Mouse (Mus musculus) spleen, adult 2 months (tissue): ENCODE measurements around the gene Cpne5.

Experiments
- CTCF ChIP-seq: fragments of 200-500 bp; IDR thresholded peaks from 2 replicates; pipeline ENCODE4 v1.5.1; 2011; ENCODE audit warnings: mild to moderate bottlenecking, inconsistent platforms; ENCODE audit not compliant: insufficient read depth, insufficient read length, insufficient replicate concordance; ENCODE audit errors: extremely low read depth
- POLR2A ChIP-seq: fragments of 200-500 bp; IDR thresholded peaks from 2 replicates; pipeline ENCODE4 v1.6.1; 2011; ENCODE audit warnings: low read depth, low read length, inconsistent platforms

DNA sequence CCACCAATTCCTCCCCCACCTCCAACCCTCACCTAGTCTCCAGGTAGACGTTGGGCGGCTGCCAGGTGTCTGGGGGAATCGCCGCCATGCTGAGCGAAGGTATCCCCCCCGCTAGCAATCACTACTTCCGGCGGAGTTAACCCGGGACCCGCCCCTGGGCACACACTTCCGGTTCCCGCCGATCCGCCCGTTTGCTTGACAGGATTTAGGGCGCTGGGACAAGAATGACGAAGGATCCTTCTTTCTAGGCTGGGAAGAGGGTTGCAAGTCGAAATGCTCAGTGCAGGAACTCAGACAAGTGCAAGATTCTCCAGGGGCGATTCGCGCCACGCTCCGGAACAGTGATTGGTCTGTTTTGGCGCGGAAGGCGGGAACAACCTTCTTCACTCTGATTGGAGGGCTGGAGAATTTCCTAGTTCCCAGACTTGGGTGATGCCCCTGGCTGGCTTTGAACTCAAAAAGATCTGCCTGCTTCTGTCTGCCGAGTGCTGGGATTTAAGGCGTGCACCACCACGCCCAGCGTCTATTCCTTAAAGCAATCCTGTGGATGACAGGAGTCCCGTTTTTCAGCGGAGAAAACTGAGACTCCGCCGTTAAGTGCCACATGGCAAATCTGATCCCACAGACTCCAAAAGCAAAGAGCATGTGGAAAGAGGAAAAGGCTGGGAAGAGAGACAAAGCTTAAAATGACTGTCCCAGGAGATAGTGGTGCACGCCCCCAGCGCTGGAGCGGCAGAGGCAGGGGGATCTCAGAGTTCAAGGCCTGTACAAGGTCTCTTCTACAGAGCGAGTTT, 26.1 kb upstream of the Cpne5 start, which contains the start of gene Ppil1:
- TF ChIP-seq CTCF (no peak), POLR2A (no peak; the same call in 1 of the 2 replicates)
